Mouse (Mus musculus) gastrocnemius, adult 2 months (tissue): ENCODE results near the gene Tbc1d30. TPM values are rescaled to one million over a fixed set of nuclear protein-coding genes. Genes with fewer than 3 reads are reported as not detected.
"Not testable (repeated sequence)": the region's sequence is repeated elsewhere in the genome, so short reads cannot be mapped to it uniquely, and the experiment has no call there.

Experiments used
- DNase-seq: peaks from one replicate; pipeline ENCODE4 v3.0.0; 2022
- H3K27ac ChIP-seq: fragments of 200-600 bp; 2 replicates; pipeline ENCODE4 v1.8.1; 2022; ENCODE audit warnings: mild to moderate bottlenecking
- H3K4me3 ChIP-seq: fragments of 200-600 bp; 2 replicates; pipeline ENCODE4 v1.8.1; 2022; ENCODE audit warnings: mild to moderate bottlenecking, moderate library complexity
- CTCF ChIP-seq: fragments of 200-600 bp; IDR thresholded peaks from 2 replicates; pipeline ENCODE4 v1.8.1; 2022; ENCODE audit warnings: antibody characterized with exemption, mild to moderate bottlenecking, moderate library complexity
- intact Hi-C: fragments of 180-260 bp; cut with DNase I; formaldehyde crosslinking; loops from one replicate; pipeline ENCODE4 v1.15.1; 2025
- total RNA-seq, 2 experiments: library from RNA; stranded (reverse); gene quantifications; 2 replicates each; pipeline ENCODE4 v1.2.3; 2021

Gene Tbc1d30
- total RNA-seq, 2 experiments from 2014 or later = 0.20 to 0.36 TPM

DNA sequence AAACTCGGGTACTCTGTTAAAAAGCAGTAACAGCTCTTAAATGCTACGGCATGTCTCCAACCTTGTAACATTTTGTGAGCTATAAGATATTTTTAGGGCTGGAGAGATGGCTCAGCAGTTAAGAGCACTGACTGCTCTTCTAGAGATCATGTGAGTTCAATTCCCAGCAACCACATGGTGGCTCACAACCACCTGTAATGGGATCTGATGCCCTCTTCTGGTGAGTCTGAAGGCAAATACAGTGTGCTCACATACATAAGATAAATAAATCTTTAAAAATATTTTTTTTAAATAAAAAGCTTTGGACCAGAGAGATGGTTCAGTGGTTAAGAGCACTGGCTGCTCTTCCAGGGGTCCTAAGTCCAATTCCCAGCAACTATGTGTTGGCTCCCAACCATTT is 9.3 kb upstream of the Tbc1d30 start:
- TF ChIP-seq CTCF = no peak

DNA sequence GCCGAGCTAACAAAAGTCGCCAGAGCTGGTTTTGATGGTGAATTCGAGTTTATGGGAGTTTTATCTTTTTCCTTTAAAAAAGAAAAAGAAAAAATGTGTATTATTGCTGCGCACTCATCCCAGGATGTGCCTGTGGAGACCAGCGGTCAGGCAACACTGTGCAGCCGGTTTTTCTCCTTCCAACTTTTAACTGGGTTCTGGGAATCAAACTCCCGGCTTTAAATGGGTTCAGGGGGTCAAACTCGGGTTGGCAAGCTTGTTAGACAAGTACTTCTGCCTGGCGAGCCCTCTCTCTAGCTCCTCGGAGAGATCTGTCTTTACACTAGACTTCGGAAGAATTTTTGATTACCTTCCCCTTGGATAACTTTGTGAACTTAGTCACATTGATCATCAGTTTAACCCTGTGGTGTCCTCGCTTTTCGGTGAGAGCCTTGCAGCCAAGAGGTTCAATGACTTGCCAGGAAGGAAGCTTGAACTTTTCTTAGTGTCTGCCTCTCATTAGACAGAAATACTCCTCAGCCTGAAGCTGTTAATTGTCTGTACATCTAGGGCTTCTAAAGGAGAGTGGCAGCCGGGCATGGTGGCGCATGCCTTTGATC is 713 bp upstream of the Tbc1d30 start:
- intact Hi-C loops = no loop called here
- H3K27ac ChIP-seq = peak overlapping the region; percentile 51; the same call in 1 of the 2 replicates
- no peak for DNase-seq
- no peak for TF ChIP-seq CTCF
- H3K4me3 ChIP-seq = peak overlapping the region; percentile 77

More for the DNA sequence above, 9.3 kb upstream of the Tbc1d30 start:
- Histone ChIP-seq H3K27ac (no peak overlapping the region), H3K4me3 (no peak overlapping the region)
- no peak for DNase-seq
- intact Hi-C loops = no loop called here

DNA sequence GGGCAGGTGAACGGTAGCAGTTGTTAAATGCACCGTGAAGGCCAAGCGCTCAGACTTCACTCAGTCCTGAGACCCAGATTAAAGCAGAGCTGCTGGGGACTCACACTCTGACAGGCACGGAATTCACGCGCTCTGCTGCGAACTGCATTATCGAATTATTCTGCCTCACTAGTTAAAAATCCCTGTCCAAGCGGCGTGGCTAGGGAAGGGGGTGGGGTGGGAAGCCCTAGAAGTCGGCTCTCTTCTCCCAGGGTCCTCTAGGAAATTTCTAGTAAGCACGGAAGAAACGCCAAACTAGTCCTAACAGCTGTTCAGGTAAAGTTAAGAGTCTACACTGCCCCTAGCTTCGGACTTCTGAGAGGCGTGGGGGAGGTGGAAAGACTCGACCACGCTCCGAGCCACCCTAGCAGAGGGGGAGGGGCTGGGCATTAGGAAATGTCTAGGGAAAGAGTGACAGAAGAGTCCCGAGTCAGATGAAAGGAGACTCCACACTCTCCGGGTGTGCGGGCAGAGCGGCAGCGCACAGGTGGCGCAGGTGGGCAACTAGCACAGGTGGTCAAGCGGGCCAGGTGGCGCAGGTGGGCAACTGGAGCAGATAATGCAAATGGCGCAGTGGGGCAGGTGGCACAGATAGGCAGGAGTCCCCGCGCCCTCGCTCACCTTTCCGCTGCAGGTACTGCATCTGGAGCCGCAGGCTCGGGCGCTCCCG is 567 bp downstream of the Tbc1d30 start:
- H3K27ac ChIP-seq = peak overlapping the region; percentile 51
- no peak for DNase-seq
- TF ChIP-seq CTCF = no peak
- intact Hi-C loops = no loop called here
- peak overlapping the region; percentile 77 for H3K4me3 ChIP-seq

DNA sequence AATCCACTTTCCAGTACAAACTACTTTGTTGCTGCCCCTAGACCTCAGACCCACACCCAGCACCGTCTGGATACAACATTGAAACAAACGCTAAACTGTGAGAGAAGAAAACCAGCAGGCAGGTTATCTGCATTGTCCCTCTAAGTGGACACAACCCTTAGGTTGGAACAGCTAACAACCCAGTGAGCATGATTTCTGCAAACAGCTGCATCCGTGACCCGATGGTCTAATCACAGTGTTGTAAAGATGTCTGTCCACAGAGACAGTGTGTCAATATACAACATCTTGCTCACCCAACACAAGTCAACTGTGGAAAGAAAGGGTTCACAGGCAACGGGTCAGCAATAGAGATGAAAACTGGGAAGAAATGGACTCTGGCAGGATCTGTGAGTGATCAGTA is 1.8 kb downstream of the Tbc1d30 start:
- intact Hi-C loops = no loop called here
- H3K27ac ChIP-seq = no peak overlapping the region
- TF ChIP-seq CTCF = no peak
- H3K4me3 ChIP-seq = no peak overlapping the region
- DNase-seq = no peak

DNA sequence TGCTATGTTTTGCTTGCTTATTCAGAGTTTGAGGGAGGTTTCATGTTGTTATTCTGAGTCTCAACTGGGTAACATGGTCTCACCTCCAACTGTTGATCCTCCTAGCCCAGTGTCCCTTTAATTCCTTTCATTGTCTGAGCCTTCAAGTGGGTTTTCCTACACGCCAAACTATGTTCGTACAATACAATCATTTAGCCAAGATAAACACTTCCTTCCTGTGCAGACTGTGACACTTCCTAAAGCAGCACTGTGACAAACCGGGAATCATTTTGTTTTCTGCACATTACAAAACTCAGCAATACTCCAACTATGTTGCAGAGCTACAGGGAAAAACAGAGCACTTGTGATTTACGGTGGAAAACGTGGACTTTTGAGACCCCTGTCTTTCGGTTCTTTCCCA is 7.2 kb downstream of the Tbc1d30 start:
- intact Hi-C loops = no loop called here
- TF ChIP-seq CTCF = no peak
- H3K27ac ChIP-seq = no peak overlapping the region
- H3K4me3 ChIP-seq = no peak overlapping the region
- no peak for DNase-seq

DNA sequence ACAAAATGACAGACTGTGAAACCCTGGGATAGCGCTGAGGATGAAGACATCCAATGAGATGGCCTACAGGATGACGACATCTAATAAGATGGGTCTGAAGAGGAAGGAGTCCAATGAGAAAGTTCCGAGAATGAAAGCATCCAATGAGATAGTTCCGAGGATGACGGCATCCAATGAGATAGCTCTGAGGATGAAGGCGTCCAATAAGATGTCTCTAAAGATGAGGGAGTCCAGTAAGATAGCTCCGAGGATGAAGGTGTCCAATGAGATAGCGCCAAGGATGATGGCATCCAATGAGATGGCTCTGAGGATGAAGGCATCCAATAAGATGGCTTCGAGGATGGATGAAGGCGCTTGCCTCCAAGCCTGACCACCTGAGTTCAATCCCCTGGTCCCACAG is 8.8 kb downstream of the Tbc1d30 start:
- H3K27ac ChIP-seq = no peak overlapping the region
- TF ChIP-seq CTCF = no peak
- no peak overlapping the region for H3K4me3 ChIP-seq
- intact Hi-C loops = no loop called here
- no peak for DNase-seq

DNA sequence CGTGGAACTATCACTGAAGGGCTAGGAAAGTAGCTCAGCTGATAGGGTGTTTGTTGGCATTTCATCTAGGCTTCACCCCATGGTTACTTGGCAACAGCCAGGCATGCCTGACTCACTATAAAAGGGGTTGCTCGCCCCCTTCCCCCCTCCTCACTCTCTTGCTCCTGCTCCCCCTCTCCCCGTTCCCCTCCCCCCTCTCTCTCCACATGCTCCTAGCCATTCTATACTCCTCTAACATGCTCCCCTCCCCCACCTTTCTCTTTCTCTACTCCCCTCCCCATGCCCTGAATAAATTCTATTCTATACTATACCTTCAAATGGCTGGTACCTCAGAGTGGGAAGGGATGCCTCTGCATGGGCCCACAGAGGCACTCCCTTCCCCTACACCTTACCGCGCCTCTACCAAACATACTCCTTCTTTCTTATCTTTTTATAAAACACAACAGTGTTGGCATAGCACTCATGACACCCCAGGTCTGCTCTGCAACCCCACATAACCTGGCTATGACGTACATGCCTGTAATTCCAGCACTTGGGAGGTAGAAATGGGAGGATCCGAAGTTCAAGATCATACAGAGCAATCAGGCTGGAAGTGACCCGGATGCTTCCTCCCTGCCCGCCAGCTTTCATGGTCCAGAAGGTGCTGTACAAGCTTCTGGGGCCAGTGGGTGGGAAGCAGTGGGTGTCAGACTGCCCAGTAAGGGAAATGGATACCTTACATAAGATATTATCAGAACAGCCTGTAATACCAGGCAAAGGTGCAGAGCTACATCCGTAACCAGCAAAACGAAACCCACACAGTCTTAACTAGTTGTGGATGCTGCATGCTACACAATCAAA is 10.1 kb downstream of the Tbc1d30 start:
- DNase-seq = no peak
- TF ChIP-seq CTCF = no peak
- H3K27ac ChIP-seq = no peak overlapping the region
- intact Hi-C loops = no loop called here
- no peak overlapping the region for H3K4me3 ChIP-seq

DNA sequence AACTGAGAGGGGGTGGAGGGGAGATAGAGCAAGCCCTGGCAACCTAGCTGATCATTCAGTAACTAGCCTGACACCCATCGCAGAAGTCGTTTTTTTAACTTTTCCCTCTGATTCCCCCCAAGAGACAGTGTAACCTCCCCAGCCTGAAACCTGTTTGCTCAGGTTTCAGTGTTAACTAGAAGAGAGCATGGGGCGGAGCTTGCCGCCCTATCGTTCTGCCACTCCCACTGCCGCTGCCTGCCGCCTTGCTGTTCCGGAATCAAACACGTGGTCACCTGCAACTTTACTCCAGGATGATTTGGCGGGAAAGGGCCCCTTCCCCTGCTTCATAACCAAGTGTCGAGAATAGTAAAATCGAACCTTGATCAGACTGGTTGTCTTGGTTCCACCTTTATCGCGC is 14.5 kb downstream of the Tbc1d30 start:
- intact Hi-C loops, H3K4me3 ChIP-seq, H3K27ac ChIP-seq: not testable (repeated sequence)

DNA sequence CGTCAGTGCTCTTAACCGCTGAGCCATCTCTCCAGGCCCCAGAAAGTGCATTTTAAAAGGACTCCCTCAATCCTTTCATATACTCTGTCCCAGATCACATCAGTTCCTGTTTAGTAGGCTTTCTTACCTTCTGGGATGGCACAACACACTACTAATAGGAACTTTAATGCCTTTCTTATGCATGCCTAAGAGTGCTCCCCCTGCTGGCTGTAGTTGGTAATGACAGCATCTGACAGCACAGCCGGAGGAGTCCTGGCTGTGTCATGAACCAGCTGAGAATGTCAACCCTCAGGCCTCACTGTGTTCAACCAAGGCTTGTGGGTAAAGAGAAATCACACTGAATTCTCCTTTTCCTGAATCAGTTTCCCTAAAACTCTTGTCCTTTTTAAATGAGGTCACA is 16.5 kb downstream of the Tbc1d30 start:
- intact Hi-C loops = no loop called here
- peak; percentile 91 for TF ChIP-seq CTCF
- Histone ChIP-seq H3K27ac (no peak overlapping the region), H3K4me3 (no peak overlapping the region)
- peak; percentile 56 for DNase-seq

More for the DNA sequence above, 14.5 kb downstream of the Tbc1d30 start:
- not testable (repeated sequence) for DNase-seq

GRCm38 (mm10) chr10:121330940-121331339 is 20.1 kb downstream of the Tbc1d30 start:
- no peak overlapping the region for H3K27ac ChIP-seq
- H3K4me3 ChIP-seq = no peak overlapping the region
- peak; percentile 63 for DNase-seq
- TF ChIP-seq CTCF = peak; percentile 84
- intact Hi-C loops = no loop called here

DNA sequence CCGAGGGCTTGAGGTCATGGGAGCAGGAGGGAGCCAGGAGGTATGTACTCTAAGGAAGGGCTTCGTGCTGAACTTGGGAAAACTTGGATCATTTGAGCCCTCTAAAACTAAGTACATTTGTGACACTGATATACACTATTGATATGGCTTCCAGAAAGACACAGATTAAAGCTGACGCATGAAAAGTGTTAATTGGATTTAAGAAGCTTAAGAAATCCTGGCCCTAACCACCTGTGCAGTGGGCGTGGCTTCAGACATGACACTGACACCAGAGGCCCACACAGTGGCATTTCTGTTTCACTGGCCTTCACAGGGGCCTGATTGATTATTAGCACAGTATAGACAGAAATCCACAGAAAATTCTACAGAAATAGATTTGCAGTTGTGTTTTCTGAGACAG is 21.5 kb downstream of the Tbc1d30 start:
- no peak for TF ChIP-seq CTCF
- no peak for DNase-seq
- Histone ChIP-seq H3K27ac (no peak overlapping the region), H3K4me3 (no peak overlapping the region)
- intact Hi-C loops = no loop called here

- H3K27ac ChIP-seq = no peak overlapping the region
- intact Hi-C loops = no loop called here
- no peak for DNase-seq
- peak; percentile 39 for TF ChIP-seq CTCF
- H3K4me3 ChIP-seq = no peak overlapping the region
Observed at GRCm38 (mm10) chr10:121326167-121326566, 24.9 kb downstream of the Tbc1d30 start.

- intact Hi-C loops = no loop called here
- H3K4me3 ChIP-seq = no peak overlapping the region
- no peak overlapping the region for H3K27ac ChIP-seq
- no peak for TF ChIP-seq CTCF
- DNase-seq = no peak
Observed at GRCm38 (mm10) chr10:121323493-121323892, 27.6 kb downstream of the Tbc1d30 start.
